Mouse (Mus musculus) kidney, embryonic 14.5 days (tissue): ENCODE measurements around the gene Rassf3. TPM values are rescaled to one million over a fixed set of nuclear protein-coding genes. Genes with fewer than 3 reads are reported as not detected.
A peak's percentile ranks its signal among the peaks of the same experiment; 100 is the strongest.

Source experiments
- ATAC-seq: fragments of 200-750 bp; cut with Nextera tagmentation; 2 replicates; pipeline ENCODE4 v1.8.0; 2017; ENCODE audit warnings: moderate number of reproducible peaks, mild to moderate bottlenecking, moderate TSS enrichment, moderate library complexity; ENCODE audit not compliant: low FRiP score, low TSS enrichment
- H3K27ac ChIP-seq: fragments of 300-500 bp; sonication (generic); 2 replicates; pipeline ENCODE4 v1.5.1; 2014; ENCODE audit warnings: low read depth, mild to moderate bottlenecking, low read length, moderate library complexity, mixed read lengths
- H3K27me3 ChIP-seq: fragments of 300-500 bp; sonication (generic); 2 replicates; pipeline ENCODE4 v1.6.1; 2014; ENCODE audit warnings: mild to moderate bottlenecking, low read length; ENCODE audit not compliant: control insufficient read depth, insufficient read depth
- H3K36me3 ChIP-seq: fragments of 300-500 bp; sonication (generic); 2 replicates; pipeline ENCODE4 v1.6.1; 2014; ENCODE audit warnings: low read length, mixed read lengths; ENCODE audit not compliant: control insufficient read depth, insufficient read depth
- H3K4me1 ChIP-seq: fragments of 300-500 bp; sonication (generic); 2 replicates; pipeline ENCODE4 v1.6.1; 2014; ENCODE audit warnings: low read length, mixed read lengths; ENCODE audit not compliant: control insufficient read depth, insufficient read depth
- H3K4me2 ChIP-seq: fragments of 300-500 bp; sonication (generic); replicated peaks from 2 replicates; pipeline ENCODE4 v1.6.1; 2014; ENCODE audit warnings: low read depth, mild to moderate bottlenecking, low read length
- H3K4me3 ChIP-seq: fragments of 300-500 bp; sonication (generic); 2 replicates; pipeline ENCODE4 v1.5.1; 2014; ENCODE audit warnings: mild to moderate bottlenecking, low read length
- H3K9ac ChIP-seq: fragments of 300-500 bp; sonication (generic); 2 replicates; pipeline ENCODE4 v1.6.1; 2014; ENCODE audit warnings: low read depth, mild to moderate bottlenecking, low read length, moderate library complexity
- H3K9me3 ChIP-seq: fragments of 300-500 bp; sonication (generic); 2 replicates; pipeline ENCODE4 v1.6.1; 2016; ENCODE audit warnings: low read length; ENCODE audit not compliant: control insufficient read depth
- WGBS: fragments of 180-500 bp; shearing (Covaris S2); extraction: QIAGEN DNeasy Blood & Tissue Kit; methylation state at CpG from one replicate; pipeline ENCODE4 v1.1.7; 2014; 5-methylcytosine and 5-hydroxymethylcytosine counted together
- polyA plus RNA-seq: library from polyadenylated mRNA; unstranded; fragments of >200 nt; fragmentation: Nextera tagmentation; extraction: Ambion mirVana; gene quantifications from 2 replicates; pipeline ENCODE4 v1.2.1, GENCODE M21; 2014

Rassf3 gene
- polyA plus RNA-seq, 1 experiment from 2014 or later: 13.5 TPM

DNA sequence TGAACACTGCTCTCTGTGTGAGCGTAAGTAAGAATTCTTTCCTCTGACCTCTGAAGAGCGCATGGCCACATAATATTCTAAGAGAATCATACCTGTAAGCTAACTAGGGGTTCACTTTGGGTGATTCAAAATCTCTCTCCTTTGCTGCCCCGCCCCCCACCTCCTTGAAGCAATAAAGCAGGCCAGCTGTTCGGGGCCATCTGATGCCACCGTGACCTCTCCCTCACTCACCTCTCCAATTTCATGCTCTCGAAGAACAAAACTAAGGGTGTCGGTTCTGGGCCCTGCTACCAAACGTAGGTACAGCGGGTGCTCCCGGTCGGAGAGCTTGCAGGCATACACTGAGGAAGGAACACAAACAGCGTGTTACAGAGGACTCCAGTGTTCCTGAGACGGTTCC, 62.0 kb downstream of the Rassf3 start:
- peaks cover 17% of the 10 kb centered on the region for H3K36me3 ChIP-seq
- H3K4me1 ChIP-seq: peaks cover 22% of the 10 kb centered on the region
- H3K27ac ChIP-seq: no peak overlapping the region
- WGBS: 51% methylated on average over 13 of the region's 13 CpGs
- H3K27me3 ChIP-seq: no peaks in the 10 kb centered on the region
- H3K4me3 ChIP-seq: no peak overlapping the region
- ATAC-seq: no peak
- H3K4me2 ChIP-seq: no peak overlapping the region
- no peak overlapping the region for H3K9ac ChIP-seq
- no peaks in the 10 kb centered on the region for H3K9me3 ChIP-seq

DNA sequence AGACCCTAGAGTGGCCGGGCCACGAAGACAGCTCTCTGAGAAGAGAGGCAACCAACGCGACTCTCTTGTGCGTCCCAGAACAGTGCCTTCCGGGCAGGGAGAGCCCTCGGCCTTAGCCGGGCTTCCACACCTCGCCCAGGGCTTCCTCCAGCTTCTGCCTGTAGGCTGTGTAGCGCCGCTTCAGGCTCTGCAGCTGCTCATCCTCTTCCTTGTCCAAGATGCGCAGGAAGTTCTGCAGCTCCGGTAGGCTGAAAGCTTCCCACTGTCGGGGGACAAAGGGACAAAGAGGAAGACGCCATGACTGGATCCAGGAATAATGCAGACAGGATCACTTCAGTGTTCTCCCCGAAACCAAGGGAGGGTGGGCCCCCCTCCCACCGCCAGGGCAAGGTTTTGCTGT, 63.3 kb downstream of the Rassf3 start:
- peaks cover 17% of the 10 kb centered on the region for H3K36me3 ChIP-seq
- whole genome bisulfite sequencing: 78% methylated on average over 17 of the region's 17 CpGs
- H3K27ac ChIP-seq: no peak overlapping the region

DNA sequence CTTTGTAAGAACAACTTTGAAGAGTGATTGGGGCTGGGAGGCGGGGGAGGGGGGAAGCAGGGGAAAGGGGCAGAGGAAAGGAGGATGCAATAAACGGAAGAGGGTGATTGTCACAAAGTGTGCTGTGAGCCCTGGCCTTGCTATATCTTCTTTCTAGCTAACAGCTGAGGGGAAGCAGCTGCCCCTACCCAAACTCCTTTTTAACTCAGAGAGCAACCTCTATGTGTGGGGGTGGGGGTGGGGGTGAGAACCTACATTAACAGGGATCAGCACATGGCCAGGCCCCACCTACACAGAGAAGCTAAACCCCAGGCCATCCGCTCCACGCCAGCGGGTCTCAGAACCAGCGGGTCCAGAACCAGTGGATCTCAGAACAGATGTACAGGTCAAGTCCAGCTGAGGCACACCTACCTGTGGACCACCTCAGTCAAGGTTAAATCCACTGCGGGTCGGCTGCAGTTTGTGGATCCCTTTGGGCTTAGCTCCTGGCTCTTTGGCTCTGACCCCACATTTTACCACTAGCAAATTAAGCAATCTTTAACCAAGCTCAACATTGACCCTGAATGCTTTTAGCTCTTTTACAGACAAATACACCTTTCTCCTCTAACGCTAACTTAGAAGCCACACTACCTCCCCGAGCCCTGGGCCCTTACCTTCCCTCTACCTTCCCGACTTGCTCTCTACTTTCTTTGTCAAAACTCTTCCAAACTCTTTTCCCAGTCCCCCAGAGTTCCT, 64.3 kb downstream of the Rassf3 start:
- Histone ChIP-seq H3K4me3 (no peak overlapping the region), H3K4me2 (no peak overlapping the region), H3K9me3 (no peaks in the 10 kb centered on the region), H3K27ac (no peak overlapping the region), H3K4me1 (peaks cover 15% of the 10 kb centered on the region), H3K9ac (no peak overlapping the region), H3K27me3 (no peaks in the 10 kb centered on the region), H3K36me3 (peaks cover 17% of the 10 kb centered on the region)
- ATAC-seq: 0 out of 2 replicates have a peak, but pooled peaks have one; percentile 26
- 71% methylated on average over 11 of the region's 11 CpGs for WGBS

More for the DNA sequence above, 63.3 kb downstream of the Rassf3 start:
- H3K27me3 ChIP-seq: no peaks in the 10 kb centered on the region
- no peak for ATAC-seq
- no peak overlapping the region for H3K4me2 ChIP-seq
- H3K9me3 ChIP-seq: no peaks in the 10 kb centered on the region
- no peak overlapping the region for H3K9ac ChIP-seq
- no peak overlapping the region for H3K4me3 ChIP-seq
- H3K4me1 ChIP-seq: peaks cover 21% of the 10 kb centered on the region

DNA sequence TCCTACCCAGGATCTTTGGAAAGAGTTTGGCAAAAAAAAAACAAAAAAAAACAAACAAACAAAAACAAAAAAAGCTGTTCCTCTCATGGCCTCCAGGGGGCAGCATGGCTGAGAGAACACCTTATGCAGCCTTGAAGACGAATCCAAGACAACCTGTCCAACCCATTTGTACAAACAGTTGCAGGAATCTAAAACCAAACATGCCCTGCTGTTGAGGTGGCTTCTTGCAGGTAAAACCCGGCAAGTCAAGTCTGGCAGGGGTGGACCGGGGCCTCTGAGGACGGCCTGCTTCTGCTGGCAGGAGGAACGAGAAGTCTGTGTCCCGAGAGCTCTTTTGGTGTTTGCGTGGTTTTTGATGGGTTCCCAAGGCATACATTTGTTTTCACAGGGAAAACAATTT, 66.4 kb downstream of the Rassf3 start:
- Histone ChIP-seq H3K4me2 (no peak overlapping the region), H3K9ac (no peak overlapping the region), H3K4me3 (no peak overlapping the region), H3K27ac (no peak overlapping the region), H3K9me3 (no peaks in the 10 kb centered on the region), H3K27me3 (no peaks in the 10 kb centered on the region), H3K36me3 (peaks cover 11% of the 10 kb centered on the region), H3K4me1 (peaks cover 8% of the 10 kb centered on the region; the same call in 1 of the 2 replicates)
- 73% methylated on average over 7 of the region's 7 CpGs for WGBS
- ATAC-seq: no peak

DNA sequence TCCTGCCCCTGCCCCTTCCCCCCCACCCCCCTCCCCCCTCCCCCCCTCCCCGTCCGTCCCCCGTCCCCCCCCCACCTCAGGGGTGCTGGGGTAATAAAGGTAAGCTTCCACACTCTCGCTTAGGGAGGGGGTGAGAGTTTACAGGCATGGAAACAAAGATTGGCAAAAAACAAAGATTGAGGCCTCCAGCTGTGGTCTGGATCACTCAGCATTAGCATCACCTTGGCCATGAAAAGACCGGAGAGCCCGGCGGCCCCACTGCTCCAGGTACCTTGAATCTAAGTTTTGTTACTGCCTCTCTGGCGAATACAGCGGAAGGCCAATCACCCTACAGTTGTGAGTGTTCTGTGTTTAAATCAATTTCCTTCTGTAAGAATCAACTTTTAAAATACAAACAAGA, 72.2 kb downstream of the Rassf3 start:
- H3K27me3 ChIP-seq: no peaks in the 10 kb centered on the region
- H3K9ac ChIP-seq: no peak overlapping the region
- no peak overlapping the region for H3K4me3 ChIP-seq
- H3K4me2 ChIP-seq: no peak overlapping the region
- H3K4me1 ChIP-seq: no peaks in the 10 kb centered on the region
- H3K27ac ChIP-seq: no peak overlapping the region
- WGBS: 59% methylated on average over 6 of the region's 9 CpGs
- H3K36me3 ChIP-seq: no peaks in the 10 kb centered on the region
- no peaks in the 10 kb centered on the region for H3K9me3 ChIP-seq
- no peak for ATAC-seq

DNA sequence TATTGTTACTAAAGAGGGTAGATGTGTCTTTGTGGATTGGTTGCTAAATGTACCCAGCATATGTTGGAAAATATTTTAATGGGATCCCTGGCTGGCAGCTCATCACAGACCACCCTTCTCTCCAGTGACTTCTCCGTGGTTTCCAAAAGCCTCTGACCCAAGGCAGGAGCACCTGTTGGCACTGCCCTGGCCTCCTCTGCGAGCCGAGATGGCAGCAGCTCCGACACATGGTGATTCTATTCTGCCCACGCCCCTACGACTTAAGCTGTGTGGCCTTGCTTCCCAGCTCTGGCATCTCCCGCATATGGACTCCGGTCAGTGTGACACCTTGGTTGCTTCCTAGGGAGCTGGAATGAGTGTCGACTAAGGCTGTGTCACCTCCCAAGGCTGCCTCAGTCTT, 73.0 kb downstream of the Rassf3 start:
- Histone ChIP-seq H3K9ac (no peak overlapping the region), H3K4me3 (no peak overlapping the region), H3K9me3 (no peaks in the 10 kb centered on the region), H3K27me3 (no peaks in the 10 kb centered on the region), H3K27ac (no peak overlapping the region), H3K36me3 (no peaks in the 10 kb centered on the region), H3K4me1 (no peaks in the 10 kb centered on the region), H3K4me2 (no peak overlapping the region)
- WGBS: 73% methylated on average over 9 of the region's 9 CpGs
- ATAC-seq: no peak

DNA sequence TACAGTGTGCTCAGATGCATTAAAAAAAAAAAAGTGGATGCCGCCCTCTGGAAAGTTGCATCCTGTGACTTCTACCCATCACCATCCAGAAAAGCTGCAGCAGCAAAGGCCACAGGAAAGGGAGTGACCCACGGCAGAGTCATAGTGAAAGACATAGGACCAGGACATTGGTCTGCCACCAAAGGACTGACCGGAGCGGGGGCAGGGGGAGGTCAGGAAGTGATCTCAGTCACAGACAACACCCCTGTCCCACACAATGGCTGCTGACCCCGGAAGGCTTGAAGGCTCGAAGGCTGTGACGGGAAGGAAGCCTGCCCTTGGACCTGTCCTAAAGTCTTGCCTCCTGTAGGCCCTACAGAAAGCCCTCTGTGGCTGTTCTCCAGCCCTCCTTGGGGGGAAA, 75.1 kb downstream of the Rassf3 start:
- Histone ChIP-seq H3K36me3 (peaks cover 5% of the 10 kb centered on the region; the same call in 1 of the 2 replicates), H3K4me2 (no peak overlapping the region), H3K27ac (no peak overlapping the region), H3K27me3 (no peaks in the 10 kb centered on the region), H3K9ac (no peak overlapping the region), H3K4me3 (no peak overlapping the region), H3K4me1 (no peaks in the 10 kb centered on the region), H3K9me3 (no peaks in the 10 kb centered on the region)
- ATAC-seq: no peak
- 77% methylated on average over 7 of the region's 7 CpGs for WGBS

DNA sequence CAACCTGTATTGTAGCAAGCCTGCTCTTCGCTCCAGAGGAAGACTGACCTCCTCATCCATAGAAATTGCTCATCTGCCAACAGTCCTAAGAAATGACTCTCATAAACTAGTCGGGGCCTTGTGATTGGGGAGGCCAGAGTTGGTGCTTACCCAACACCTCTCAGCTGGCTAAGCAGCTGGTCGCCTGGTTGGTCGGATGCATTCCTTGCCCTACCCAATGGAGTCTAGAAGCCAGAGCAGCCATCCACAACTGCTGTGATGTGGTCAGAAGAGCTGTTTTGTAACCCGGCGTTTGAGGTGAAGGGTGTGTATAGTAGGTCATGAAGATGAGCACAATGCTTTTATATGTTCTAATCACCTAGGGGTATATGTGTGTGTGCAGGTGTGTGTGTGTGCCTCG, 77.5 kb downstream of the Rassf3 start:
- Histone ChIP-seq H3K27ac (no peak overlapping the region), H3K4me3 (no peak overlapping the region), H3K9me3 (no peaks in the 10 kb centered on the region), H3K4me1 (no peaks in the 10 kb centered on the region), H3K36me3 (peaks cover 29% of the 10 kb centered on the region), H3K27me3 (no peaks in the 10 kb centered on the region), H3K9ac (no peak overlapping the region), H3K4me2 (no peak overlapping the region)
- 87% methylated on average over 7 of the region's 7 CpGs for WGBS
- no peak for ATAC-seq

DNA sequence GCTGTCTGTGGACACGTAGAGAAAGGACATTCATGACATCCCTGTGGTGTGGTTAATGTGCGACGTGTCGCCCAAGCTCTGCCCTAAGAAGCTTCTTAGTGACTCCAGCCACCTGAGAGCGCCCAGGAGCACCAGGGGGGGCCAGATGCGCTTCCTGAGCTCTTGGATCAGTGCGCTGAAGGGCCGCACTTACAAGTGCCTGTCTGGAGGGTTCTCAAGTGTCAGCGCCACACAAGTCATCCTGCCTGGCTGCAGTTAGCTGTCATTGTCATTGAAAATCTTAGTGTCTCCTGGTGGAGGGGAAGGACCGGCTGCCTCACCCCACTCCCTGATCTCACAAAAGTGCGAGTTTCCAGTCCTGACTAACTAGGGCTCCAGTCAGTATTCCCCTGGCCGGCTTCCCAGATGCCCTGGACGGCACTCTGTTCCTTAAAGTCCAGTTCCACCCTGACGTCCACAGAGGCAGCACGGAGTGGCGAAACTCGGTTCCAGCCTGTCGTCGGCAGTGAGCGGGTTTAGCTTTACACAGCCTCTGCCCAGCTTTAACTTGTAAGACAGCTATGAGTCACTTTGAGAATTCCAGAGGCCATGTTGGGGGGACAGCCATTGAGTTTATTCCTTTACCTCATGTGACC, 80.5 kb downstream of the Rassf3 start:
- H3K4me3 ChIP-seq: no peak overlapping the region
- peaks cover 58% of the 10 kb centered on the region for H3K36me3 ChIP-seq
- H3K9ac ChIP-seq: no peak overlapping the region
- no peak for ATAC-seq
- H3K27me3 ChIP-seq: no peaks in the 10 kb centered on the region
- no peaks in the 10 kb centered on the region for H3K4me1 ChIP-seq
- no peaks in the 10 kb centered on the region for H3K9me3 ChIP-seq
- no peak overlapping the region for H3K27ac ChIP-seq
- WGBS: 74% methylated on average over 20 of the region's 20 CpGs
- no peak overlapping the region for H3K4me2 ChIP-seq
